Mouse (Mus musculus): ENCODE measurements around the gene Gpr37l1. TPM values are rescaled to one million over a fixed set of nuclear protein-coding genes. Genes with fewer than 3 reads are reported as not detected.

The Gpr37l1 gene
- polyA plus RNA-seq, 1 experiment from 2014 or later, result 1.4 TPM

- Histone ChIP-seq H3K27ac (replicated peaks) (no peak overlapping the region), H3K4me1 (0 out of 2 replicates have a peak, but pooled peaks cover 3% of the 10 kb centered on the region), H3K36me3 (no peaks in the 10 kb centered on the region), H3K4me2 (no peak overlapping the region), H3K27me3 (replicated peaks) (no peaks in the 10 kb centered on the region), H3K9me3 (replicated peaks) (no peaks in the 10 kb centered on the region), H3K9ac (replicated peaks) (no peak overlapping the region), H3K4me3 (replicated peaks) (no peak overlapping the region)
- WGBS, result 89% methylated on average over 10 of the region's 10 CpGs
- no peak for ATAC-seq (ENCODE audit: low FRiP score)
Measured at GRCm38 (mm10) chr1:135180830-135181229, 13.3 kb upstream of the Gpr37l1 start.

- no peaks in the 10 kb centered on the region for H3K27me3 ChIP-seq (replicated peaks)
- WGBS, result 93% methylated on average over 7 of the region's 7 CpGs
Measured at GRCm38 (mm10) chr1:135178863-135179262, 11.4 kb upstream of the Gpr37l1 start.

DNA sequence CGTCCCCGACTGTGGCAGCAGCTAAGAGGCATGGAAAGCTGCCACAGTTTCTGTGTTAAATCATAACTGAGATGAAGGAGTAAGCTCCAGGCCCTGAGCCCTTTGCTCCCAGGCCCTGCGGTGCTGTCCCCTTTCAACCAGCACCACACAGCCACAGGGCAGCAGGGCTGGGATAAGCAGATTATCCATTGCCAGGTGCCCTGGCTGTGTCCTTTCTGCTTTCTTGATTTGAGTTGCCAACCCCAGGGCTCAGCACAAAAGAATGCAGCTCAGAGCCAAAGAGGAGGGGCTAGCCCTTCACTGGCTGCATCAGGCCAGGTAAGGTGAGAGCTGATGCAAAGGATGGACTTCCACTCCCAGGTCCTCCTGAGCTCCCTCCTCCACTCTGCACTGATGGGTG, 10.2 kb upstream of the Gpr37l1 start:
- H3K9me3 ChIP-seq (replicated peaks), result no peaks in the 10 kb centered on the region
- H3K9ac ChIP-seq (replicated peaks), result no peak overlapping the region
- no peak overlapping the region for H3K4me3 ChIP-seq (replicated peaks)
- H3K27me3 ChIP-seq (replicated peaks), result no peaks in the 10 kb centered on the region
- H3K27ac ChIP-seq (replicated peaks), result no peak overlapping the region
- H3K4me2 ChIP-seq, result no peak overlapping the region
- H3K36me3 ChIP-seq, result no peaks in the 10 kb centered on the region
- WGBS, result 94% methylated on average over 3 of the region's 3 CpGs
- H3K4me1 ChIP-seq, result 0 out of 2 replicates have a peak, but pooled peaks cover 3% of the 10 kb centered on the region
- ATAC-seq (ENCODE audit: low FRiP score), result no peak

More at GRCm38 (mm10) chr1:135178863-135179262, 11.4 kb upstream of the Gpr37l1 start:
- Histone ChIP-seq H3K4me1 (0 out of 2 replicates have a peak, but pooled peaks cover 3% of the 10 kb centered on the region), H3K36me3 (no peaks in the 10 kb centered on the region), H3K9ac (replicated peaks) (no peak overlapping the region), H3K9me3 (replicated peaks) (no peaks in the 10 kb centered on the region), H3K4me2 (no peak overlapping the region), H3K27ac (replicated peaks) (no peak overlapping the region), H3K4me3 (replicated peaks) (no peak overlapping the region)
- ATAC-seq (ENCODE audit: low FRiP score), result no peak

- WGBS, result 76% methylated on average over 3 of the region's 3 CpGs
- no peaks in the 10 kb centered on the region for H3K27me3 ChIP-seq (replicated peaks)
- no peak overlapping the region for H3K4me3 ChIP-seq (replicated peaks)
- no peak overlapping the region for H3K4me2 ChIP-seq
- H3K9ac ChIP-seq (replicated peaks), result no peak overlapping the region
- H3K27ac ChIP-seq (replicated peaks), result no peak overlapping the region
- no peaks in the 10 kb centered on the region for H3K9me3 ChIP-seq (replicated peaks)
- ATAC-seq (ENCODE audit: low FRiP score), result no peak
- no peaks in the 10 kb centered on the region for H3K36me3 ChIP-seq
- H3K4me1 ChIP-seq, result peaks cover 2% of the 10 kb centered on the region
Measured at GRCm38 (mm10) chr1:135175176-135175575, 7.7 kb upstream of the Gpr37l1 start.

DNA sequence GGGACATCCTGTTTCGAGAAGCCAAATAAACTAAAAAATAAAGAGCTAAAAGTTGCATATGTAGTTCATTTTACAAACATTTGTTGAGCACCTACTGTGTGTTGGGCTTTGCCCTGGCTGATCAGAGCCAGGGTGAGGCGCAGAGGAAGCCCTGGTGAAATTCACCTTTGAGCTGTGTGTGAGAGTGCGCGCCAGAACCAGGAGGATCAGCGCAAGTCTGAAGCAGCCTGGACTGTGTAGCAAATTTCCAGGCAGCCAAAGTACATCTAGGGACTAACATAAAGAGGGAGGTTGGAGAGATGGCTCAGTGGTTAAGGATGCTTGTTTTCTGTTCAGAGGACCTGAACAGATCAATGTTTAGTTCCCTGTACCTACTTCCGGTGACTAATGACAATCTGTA, 5.8 kb upstream of the Gpr37l1 start:
- ATAC-seq (ENCODE audit: low FRiP score), result no peak
- Histone ChIP-seq H3K27me3 (replicated peaks) (no peaks in the 10 kb centered on the region), H3K36me3 (no peaks in the 10 kb centered on the region), H3K4me2 (no peak overlapping the region), H3K9ac (replicated peaks) (no peak overlapping the region), H3K27ac (replicated peaks) (no peak overlapping the region), H3K4me1 (peaks cover 6% of the 10 kb centered on the region), H3K4me3 (replicated peaks) (no peak overlapping the region), H3K9me3 (replicated peaks) (no peaks in the 10 kb centered on the region)
- 94% methylated on average over 6 of the region's 6 CpGs for WGBS

DNA sequence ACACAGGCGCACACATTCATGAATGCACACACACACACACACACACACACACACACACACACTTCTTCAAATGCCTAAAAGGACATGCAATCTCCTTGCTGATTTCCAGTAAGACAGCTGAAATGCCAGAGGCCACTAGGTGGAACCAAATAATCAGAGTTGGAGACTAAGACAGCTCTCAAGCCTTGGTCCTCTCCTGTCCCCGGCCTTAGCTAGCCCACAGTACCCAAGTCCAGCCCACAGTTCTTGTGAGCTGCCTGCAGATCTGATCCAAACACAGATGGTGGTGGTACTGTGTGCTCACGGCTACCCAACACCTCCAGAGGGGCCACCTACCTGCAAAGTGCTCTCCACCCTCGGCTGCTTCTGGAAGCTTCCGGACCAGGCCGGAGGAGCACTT, 4.5 kb upstream of the Gpr37l1 start:
- ATAC-seq (ENCODE audit: low FRiP score), result peak; percentile 68; the same call in 1 of the 2 replicates
- no peak overlapping the region for H3K9ac ChIP-seq (replicated peaks)
- no peak overlapping the region for H3K4me2 ChIP-seq
- peaks cover 6% of the 10 kb centered on the region for H3K4me1 ChIP-seq
- H3K27ac ChIP-seq (replicated peaks), result no peak overlapping the region
- no peak overlapping the region for H3K4me3 ChIP-seq (replicated peaks)
- 56% methylated on average over 6 of the region's 6 CpGs for WGBS
- no peaks in the 10 kb centered on the region for H3K27me3 ChIP-seq (replicated peaks)
- H3K9me3 ChIP-seq (replicated peaks), result no peaks in the 10 kb centered on the region
- no peaks in the 10 kb centered on the region for H3K36me3 ChIP-seq

DNA sequence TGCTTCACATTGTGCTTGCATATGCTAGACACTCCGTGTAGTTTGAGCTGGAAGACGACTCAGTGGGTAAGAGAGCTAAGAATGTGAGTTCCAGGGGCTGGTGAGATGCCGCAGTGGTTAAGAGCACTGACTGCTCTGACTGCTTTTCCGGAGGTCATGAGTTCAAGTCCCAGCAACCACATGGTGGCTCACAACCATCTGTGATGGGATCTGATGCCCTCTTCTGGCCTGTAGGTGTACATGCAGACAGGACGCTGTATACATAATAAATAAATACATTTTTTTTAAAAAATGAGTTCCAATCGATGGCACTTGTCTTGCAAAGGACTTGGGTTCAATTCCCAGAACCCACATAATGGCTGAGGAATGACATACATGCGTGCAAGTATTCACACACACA, 3.7 kb upstream of the Gpr37l1 start:
- peaks cover 6% of the 10 kb centered on the region for H3K4me1 ChIP-seq
- no peak for ATAC-seq (ENCODE audit: low FRiP score)
- no peak overlapping the region for H3K27ac ChIP-seq (replicated peaks)
- H3K4me3 ChIP-seq (replicated peaks), result no peak overlapping the region
- H3K9ac ChIP-seq (replicated peaks), result no peak overlapping the region
- WGBS, result 87% methylated on average over 7 of the region's 7 CpGs
- no peaks in the 10 kb centered on the region for H3K9me3 ChIP-seq (replicated peaks)
- no peaks in the 10 kb centered on the region for H3K27me3 ChIP-seq (replicated peaks)
- no peak overlapping the region for H3K4me2 ChIP-seq
- no peaks in the 10 kb centered on the region for H3K36me3 ChIP-seq

DNA sequence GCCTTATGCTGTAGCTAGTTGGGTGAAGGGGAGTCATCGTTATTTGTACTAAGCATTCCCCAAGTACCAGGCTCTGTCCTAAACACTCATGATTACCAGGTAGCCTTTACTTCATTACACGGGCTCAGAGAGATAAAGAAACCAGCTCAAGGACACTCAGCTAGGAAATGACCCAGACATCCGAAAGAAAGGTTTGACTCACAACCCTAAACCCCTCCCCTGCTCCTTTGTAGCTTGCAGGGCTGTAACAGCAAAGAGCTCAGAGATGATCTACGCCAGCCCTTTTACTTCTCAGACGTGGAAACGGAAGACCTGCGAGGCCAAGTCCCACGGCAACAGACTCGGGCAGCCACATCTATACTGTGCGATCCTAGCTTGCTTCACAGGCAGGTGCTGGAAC, 2.8 kb upstream of the Gpr37l1 start:
- H3K9me3 ChIP-seq (replicated peaks), result no peaks in the 10 kb centered on the region
- 67% methylated on average over 10 of the region's 10 CpGs for WGBS
- H3K9ac ChIP-seq (replicated peaks), result no peak overlapping the region
- H3K36me3 ChIP-seq, result no peaks in the 10 kb centered on the region
- H3K4me1 ChIP-seq, result peaks cover 6% of the 10 kb centered on the region
- ATAC-seq (ENCODE audit: low FRiP score), result no peak
- peak overlapping the region; percentile 64 for H3K27ac ChIP-seq (replicated peaks)
- H3K4me2 ChIP-seq, result no peak overlapping the region
- H3K27me3 ChIP-seq (replicated peaks), result no peaks in the 10 kb centered on the region
- H3K4me3 ChIP-seq (replicated peaks), result no peak overlapping the region

GRCm38 (mm10) chr1:135169556-135170224, 2.2 kb upstream of the Gpr37l1 start:
- H3K4me2 ChIP-seq, result no peak overlapping the region
- no peak overlapping the region for H3K4me3 ChIP-seq (replicated peaks)
- no peaks in the 10 kb centered on the region for H3K27me3 ChIP-seq (replicated peaks)
- H3K36me3 ChIP-seq, result no peaks in the 10 kb centered on the region
- no peaks in the 10 kb centered on the region for H3K9me3 ChIP-seq (replicated peaks)
- no peak overlapping the region for H3K9ac ChIP-seq (replicated peaks)
- ATAC-seq (ENCODE audit: low FRiP score), result no peak
- H3K4me1 ChIP-seq, result peaks cover 6% of the 10 kb centered on the region
- 62% methylated on average over 12 of the region's 12 CpGs for WGBS
- peak overlapping the region; percentile 64 for H3K27ac ChIP-seq (replicated peaks)

DNA sequence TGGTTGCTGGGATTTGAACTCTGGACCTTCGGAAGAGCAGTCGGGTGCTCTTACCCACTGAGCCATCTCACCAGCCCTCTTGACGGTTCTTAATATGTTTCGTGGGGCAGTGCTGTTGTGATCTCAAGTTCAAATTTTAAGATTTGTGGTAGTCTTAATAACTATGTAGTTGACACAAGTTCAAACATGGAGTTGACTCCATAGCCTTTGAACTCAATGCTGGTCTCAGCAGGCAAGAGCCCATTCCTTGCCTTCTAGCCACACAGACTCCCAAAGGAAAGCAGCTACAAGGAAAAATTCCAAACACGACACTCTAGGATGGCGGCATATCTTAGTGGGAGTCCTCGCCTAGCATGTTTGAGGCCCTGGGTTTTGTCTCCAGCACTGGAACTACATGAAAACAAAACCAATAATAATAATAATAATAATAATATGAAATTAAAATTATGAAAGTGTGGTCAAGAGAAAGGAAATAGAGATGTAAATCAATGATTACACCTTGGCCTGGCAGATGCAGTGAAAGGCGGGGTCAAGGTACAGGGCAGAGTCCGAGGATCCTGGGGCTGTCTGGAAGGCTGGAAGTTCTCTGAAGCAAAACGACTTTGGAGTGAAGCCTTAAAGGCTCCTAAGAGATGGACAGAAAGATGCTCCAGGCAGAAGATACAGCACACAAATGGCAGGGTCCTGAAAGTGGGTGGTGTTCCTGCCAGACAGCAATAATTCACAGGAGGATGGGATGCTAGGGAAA, 1.1 kb upstream of the Gpr37l1 start:
- Histone ChIP-seq H3K4me1 (peaks cover 6% of the 10 kb centered on the region), H3K27ac (replicated peaks) (no peak overlapping the region), H3K36me3 (no peaks in the 10 kb centered on the region), H3K4me2 (no peak overlapping the region), H3K4me3 (replicated peaks) (no peak overlapping the region), H3K9ac (replicated peaks) (no peak overlapping the region), H3K9me3 (replicated peaks) (no peaks in the 10 kb centered on the region), H3K27me3 (replicated peaks) (no peaks in the 10 kb centered on the region)
- WGBS, result 91% methylated on average over 10 of the region's 10 CpGs
- no peak for ATAC-seq (ENCODE audit: low FRiP score)

DNA sequence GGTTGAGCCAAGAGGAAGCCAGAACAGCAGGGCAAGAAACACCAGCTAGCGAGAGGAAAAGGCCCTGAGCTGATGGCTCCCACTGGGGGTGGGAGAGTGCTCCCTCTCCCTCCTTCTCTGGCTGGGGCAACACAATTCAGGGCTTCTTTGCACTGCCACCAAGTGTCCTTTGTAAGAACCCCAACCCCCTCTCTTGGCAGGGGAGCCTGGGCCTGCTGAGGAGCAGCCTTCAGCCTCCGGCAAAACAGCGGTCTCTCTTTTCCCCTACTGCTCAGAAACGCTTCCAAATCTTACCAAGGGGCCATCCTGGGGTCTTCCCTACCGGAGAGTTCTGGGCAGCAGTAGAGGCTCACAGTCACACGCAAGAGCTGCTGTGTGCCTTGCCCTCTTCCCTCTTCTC, 4.8 kb downstream of the Gpr37l1 start:
- no peak overlapping the region for H3K9ac ChIP-seq (replicated peaks)
- H3K27ac ChIP-seq (replicated peaks), result peak overlapping the region; percentile 70
- H3K36me3 ChIP-seq, result no peaks in the 10 kb centered on the region
- no peaks in the 10 kb centered on the region for H3K27me3 ChIP-seq (replicated peaks)
- no peak for ATAC-seq (ENCODE audit: low FRiP score)
- H3K4me1 ChIP-seq, result peaks cover 10% of the 10 kb centered on the region; the same call in 1 of the 2 replicates
- H3K4me3 ChIP-seq (replicated peaks), result no peak overlapping the region
- H3K4me2 ChIP-seq, result no peak overlapping the region
- WGBS, result 55% methylated on average over 6 of the region's 6 CpGs
- H3K9me3 ChIP-seq (replicated peaks), result no peaks in the 10 kb centered on the region

- 86% methylated on average over 13 of the region's 13 CpGs for WGBS
- Histone ChIP-seq H3K27me3 (replicated peaks) (no peaks in the 10 kb centered on the region), H3K4me1 (peaks cover 19% of the 10 kb centered on the region)
Measured at GRCm38 (mm10) chr1:135160411-135161050, 7.0 kb downstream of the Gpr37l1 start.

More at GRCm38 (mm10) chr1:135160411-135161050, 7.0 kb downstream of the Gpr37l1 start:
- Histone ChIP-seq H3K27ac (replicated peaks) (peak overlapping the region; percentile 77), H3K9ac (replicated peaks) (no peak overlapping the region), H3K9me3 (replicated peaks) (no peaks in the 10 kb centered on the region), H3K4me3 (replicated peaks) (no peak overlapping the region), H3K36me3 (peaks cover 14% of the 10 kb centered on the region), H3K4me2 (no peak overlapping the region)
- ATAC-seq (ENCODE audit: low FRiP score), result no peak

Data from neural tube, embryonic 15.5 days (tissue).